In the genomic region with DNA sequence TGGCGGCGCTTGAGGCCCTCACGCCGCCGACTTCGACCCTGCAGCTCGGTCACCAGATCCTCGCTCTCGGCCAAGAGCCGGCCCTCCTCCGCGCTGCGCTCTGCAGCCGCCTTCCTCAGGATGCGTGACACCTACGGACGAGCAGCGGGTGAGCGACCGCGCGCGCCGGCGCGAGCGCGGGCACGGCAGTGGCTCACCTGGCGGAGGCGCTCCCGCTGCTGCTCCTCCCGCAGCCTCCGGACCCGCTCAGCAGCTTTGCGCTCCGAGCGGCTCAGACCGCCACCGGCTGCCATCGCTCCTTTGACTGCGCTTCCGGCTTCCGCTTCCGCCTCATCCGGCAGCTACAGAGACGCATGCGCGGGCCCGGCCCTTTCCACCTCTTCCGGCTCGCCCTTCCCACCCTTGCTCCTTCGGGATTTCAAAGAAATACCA, we compare ENCODE assay signal across 8 mouse cellular contexts. TPM values are rescaled to one million over a fixed set of nuclear protein-coding genes. Genes with fewer than 3 reads are reported as not detected.
DNase-seq lines count a peak whose midpoint lies in the region; ATAC-seq and TF ChIP-seq lines count a peak whose summit lies in the region.

No protein-coding gene starts in this region.

- peaks cover 18% of the 10 kb centered on the region for H3K4me1 ChIP-seq in hindbrain, embryonic 16.5 days (ENCODE audit: control insufficient read depth, insufficient read depth, low read depth, low read length)

- H3K27ac ChIP-seq in hindbrain, embryonic 16.5 days (ENCODE audit: low read depth, low read length) = peak overlapping the region; percentile 86
- H3K27ac ChIP-seq in left cerebral cortex, adult 2 months = peak overlapping the region; percentile 89

- peaks cover 30% of the 10 kb centered on the region for H3K36me3 ChIP-seq in hindbrain, embryonic 16.5 days (ENCODE audit: control insufficient read depth, insufficient read depth, low read length)

- intact Hi-C loops in left cerebral cortex, adult 2 months (cut with DNase I) = loop anchor here (2.0 to 5.0 kb wide), 2 partner anchors 88 to 153 kb away; a partner anchor contains a TSS

- peak overlapping the region; percentile 89 for H3K4me3 ChIP-seq in hindbrain, embryonic 16.5 days (ENCODE audit: low read length)
- peak overlapping the region; percentile 88 for H3K4me3 ChIP-seq in left cerebral cortex, adult 2 months

- under 1% methylated on average over 53 of the region's 53 CpGs for WGBS in hindbrain, embryonic 16.5 days

- peak overlapping the region; percentile 97 for H3K4me2 ChIP-seq in hindbrain, embryonic 16.5 days (ENCODE audit: low read length)

- H3K9me3 ChIP-seq in hindbrain, embryonic 16.5 days (ENCODE audit: control insufficient read depth, low read length) = no peaks in the 10 kb centered on the region

- ATAC-seq in activated CD4-positive, CD25-positive, alpha-beta regulatory T cell, adult 4 months = peak; percentile 49
- peak; percentile 80 for ATAC-seq in hindbrain, embryonic 16.5 days
- peak; percentile 43 for ATAC-seq in megakaryocyte, adult 5-6 weeks (ENCODE audit: poor library complexity, severe bottlenecking)

- DNase-seq in cerebellum, postnatal 4 days (ENCODE audit: low spot score in 2 of 2) = peak; percentile 63 to 82
- DNase-seq in gastrocnemius, adult 18-20 months (ENCODE audit: low spot score) = peak; percentile 79
- DNase-seq in left cerebral cortex, adult 2 months (ENCODE audit: extremely low spot score in 1 of 2, low spot score in 2 of 2) = peak; percentile 86
- peak; percentile 82 for DNase-seq in right cerebral cortex, postnatal 25 days
- peak; percentile 76 to 85 for DNase-seq in urinary bladder, postnatal 36 days (ENCODE audit: low spot score in 2 of 2)

- H3K9ac ChIP-seq in hindbrain, embryonic 16.5 days (ENCODE audit: low read depth, low read length) = peak overlapping the region; percentile 85

- TF ChIP-seq CTCF in left cerebral cortex, adult 2 months (IDR thresholded peaks at IDR 0.05) = no peak

- H3K27me3 ChIP-seq in hindbrain, embryonic 16.5 days (replicated peaks; ENCODE audit: control insufficient read depth, insufficient read depth, low read length) = no peaks in the 10 kb centered on the region

RNA-seq across cellular contexts. Expression of a gene that starts 0.3 kb away (rescaled TPM):
- 10 to 100 TPM; 50.8 to 61.8 TPM for polyA plus RNA-seq in activated CD4-positive, CD25-positive, alpha-beta regulatory T cell, adult 4 months (2017; shearing (Covaris generic))
- 1 to 10 TPM; 3.6 to 4.2 TPM for total RNA-seq in gastrocnemius, adult 18-20 months (2021)
- 39.4 and 41.3 TPM in 2 replicates for polyA plus RNA-seq in hindbrain, embryonic 16.5 days (2015; fragmentation: Nextera tagmentation; extraction: Ambion mirVana)
- 10 to 100 TPM; 43.2 to 45.3 TPM for total RNA-seq in left cerebral cortex, adult 2 months (2021)
- 51.4 and 53.6 TPM in 2 replicates for total RNA-seq in megakaryocyte, adult 5-6 weeks (2015)
- 119 and 121 TPM in 2 replicates for total RNA-seq in megakaryocyte, adult 5-6 weeks (2017)

RNA-seq across cellular contexts. Expression of a gene that starts 7.0 kb away (rescaled TPM):
- 100 to 1,000 TPM in 1 of 2 experiments, 10 to 100 TPM in 1; 84.5 to 112 TPM for polyA plus RNA-seq in activated CD4-positive, CD25-positive, alpha-beta regulatory T cell, adult 4 months (2017; shearing (Covaris generic))
- 10 to 100 TPM; 26.1 to 27.7 TPM for total RNA-seq in gastrocnemius, adult 18-20 months (2021)
- polyA plus RNA-seq in hindbrain, embryonic 16.5 days (2015; fragmentation: Nextera tagmentation; extraction: Ambion mirVana) = 236 and 242 TPM in 2 replicates
- 100 to 1,000 TPM; 133 to 140 TPM for total RNA-seq in left cerebral cortex, adult 2 months (2021)
- 11.8 and 13.3 TPM in 2 replicates for total RNA-seq in megakaryocyte, adult 5-6 weeks (2015)
- 17.3 and 22.6 TPM in 2 replicates for total RNA-seq in megakaryocyte, adult 5-6 weeks (2017)

RNA-seq across cellular contexts. Expression of a gene that starts 8.7 kb away (rescaled TPM):
- 10 to 100 TPM; 10.7 to 14.3 TPM for polyA plus RNA-seq in activated CD4-positive, CD25-positive, alpha-beta regulatory T cell, adult 4 months (2017; shearing (Covaris generic))
- 10 to 100 TPM; 50.2 to 58.8 TPM for total RNA-seq in gastrocnemius, adult 18-20 months (2021)
- 25.4 and 34.6 TPM in 2 replicates for polyA plus RNA-seq in hindbrain, embryonic 16.5 days (2015; fragmentation: Nextera tagmentation; extraction: Ambion mirVana)
- total RNA-seq in left cerebral cortex, adult 2 months (2021) = 100 to 1,000 TPM; 104 to 107 TPM
- total RNA-seq in megakaryocyte, adult 5-6 weeks (2015) = 23.1 and 23.8 TPM in 2 replicates
- total RNA-seq in megakaryocyte, adult 5-6 weeks (2017) = 58.7 and 68.0 TPM in 2 replicates

RNA-seq across cellular contexts. Expression of a gene that starts 16.4 kb away (rescaled TPM):
- polyA plus RNA-seq in activated CD4-positive, CD25-positive, alpha-beta regulatory T cell, adult 4 months (2017; shearing (Covaris generic)) = not detected
- total RNA-seq in gastrocnemius, adult 18-20 months (2021) = not detected
- polyA plus RNA-seq in hindbrain, embryonic 16.5 days (2015; fragmentation: Nextera tagmentation; extraction: Ambion mirVana) = 0.99 and 1.00 TPM in 2 replicates
- total RNA-seq in left cerebral cortex, adult 2 months (2021) = under 1 TPM in 1 of 2 experiments, not detected in 1; 0.95 TPM
- not detected in 2 replicates for total RNA-seq in megakaryocyte, adult 5-6 weeks (2015)
- total RNA-seq in megakaryocyte, adult 5-6 weeks (2017) = not detected in 2 replicates

RNA-seq across cellular contexts. Expression of a gene that starts 18.9 kb away (rescaled TPM):
- under 1 TPM in 1 of 2 experiments, not detected in 1; 0.48 TPM for polyA plus RNA-seq in activated CD4-positive, CD25-positive, alpha-beta regulatory T cell, adult 4 months (2017; shearing (Covaris generic))
- total RNA-seq in gastrocnemius, adult 18-20 months (2021) = 1 to 10 TPM; 2.8 to 3.2 TPM
- 18.0 and 20.0 TPM in 2 replicates for polyA plus RNA-seq in hindbrain, embryonic 16.5 days (2015; fragmentation: Nextera tagmentation; extraction: Ambion mirVana)
- total RNA-seq in left cerebral cortex, adult 2 months (2021) = 1 to 10 TPM; 2.4 to 3.1 TPM
- 3.5 and 3.7 TPM in 2 replicates for total RNA-seq in megakaryocyte, adult 5-6 weeks (2015)
- total RNA-seq in megakaryocyte, adult 5-6 weeks (2017) = 2.9 TPM in 2 replicates

Comparison
In these comparisons a context has a peak if more than half of its experiments do, and no peak if none do; other contexts are left out.
1. Peak in every context shown above with its lines: DNase-seq, ATAC-seq, H3K4me3 ChIP-seq and H3K27ac ChIP-seq.
2. RNA of a gene that starts 0.3 kb away (total RNA-seq): 51.4 to 121 TPM in megakaryocyte, adult 5-6 weeks and 43.2 to 45.3 TPM in left cerebral cortex, adult 2 months; 3.6 to 4.2 TPM in gastrocnemius, adult 18-20 months; every median in the first group is over 4 times any median in the second.
3. RNA of a gene that starts 7.0 kb away (total RNA-seq): 133 to 140 TPM in left cerebral cortex, adult 2 months; 26.1 to 27.7 TPM in gastrocnemius, adult 18-20 months and 11.8 to 22.6 TPM in megakaryocyte, adult 5-6 weeks; every median in the first group is over 4 times any median in the second.